Comparison of ENCODE assay signal across 13 mouse cellular contexts in genomic region chr3:145147483-145147882, GRCm38 (mm10). TPM values are rescaled to one million over a fixed set of nuclear protein-coding genes. Genes with fewer than 3 reads are reported as not detected.
DNase-seq lines count a peak whose midpoint lies in the region; ATAC-seq and TF ChIP-seq lines count a peak whose summit lies in the region.
"Had no signal": no experiment of that assay in that cellular context is flagged by ENCODE, and none has a peak within 500 bp of the region (broad histone marks: within the 10 kb centered on the region; RNA-seq: fewer than 3 reads in every experiment).

No protein-coding gene starts in this region.

- H3K9ac ChIP-seq in liver, postnatal 0 days (replicated peaks), result no peak overlapping the region
- no peak overlapping the region for H3K9ac ChIP-seq in liver, embryonic 11.5 days (ENCODE audit: low read depth, low read length)
- no peak overlapping the region for H3K9ac ChIP-seq in MEL (ENCODE audit: control insufficient read depth, low read depth, low read length, poor library complexity, severe bottlenecking)
- no peak overlapping the region for H3K9ac ChIP-seq in midbrain, embryonic 13.5 days (replicated peaks)
- H3K9ac ChIP-seq: embryonic facial prominence, embryonic 12.5 days; liver, embryonic 15.5 days had no signal

- no peak overlapping the region for H3K4me3 ChIP-seq in liver, postnatal 0 days (ENCODE audit: low read depth, low read length)
- no peak overlapping the region for H3K4me3 ChIP-seq in liver, embryonic 11.5 days (ENCODE audit: low read depth, low read length)
- H3K4me3 ChIP-seq in MEL (ENCODE audit: control insufficient read depth in 1 of 2, insufficient read depth in 1 of 2, low read depth in 2 of 2, low read length in 2 of 2), result no peak overlapping the region
- H3K4me3 ChIP-seq in midbrain, embryonic 13.5 days (replicated peaks), result no peak overlapping the region
- H3K4me3 ChIP-seq: embryonic facial prominence, embryonic 12.5 days; liver, embryonic 15.5 days had no signal

- no peak for ATAC-seq in liver, postnatal 0 days
- ATAC-seq in liver, embryonic 11.5 days (replicated peaks; ENCODE audit: low FRiP score), result no peak
- ATAC-seq in midbrain, embryonic 13.5 days, result no peak
- ATAC-seq: forebrain, embryonic 14.5 days had no signal

- no peak overlapping the region for H3K4me2 ChIP-seq in liver, postnatal 0 days (ENCODE audit: low read depth, low read length)
- H3K4me2 ChIP-seq in liver, embryonic 11.5 days, result no peak overlapping the region
- no peak overlapping the region for H3K4me2 ChIP-seq in midbrain, embryonic 13.5 days (replicated peaks)
- H3K4me2 ChIP-seq: embryonic facial prominence, embryonic 12.5 days; liver, embryonic 15.5 days had no signal

- no peaks in the 10 kb centered on the region for H3K79me2 ChIP-seq in MEL (ENCODE audit: control insufficient read depth, insufficient read depth, low read length, poor library complexity)

- intact Hi-C loops in gastrocnemius, postnatal 36 days (cut with DNase I), result loop anchor here (5.0 kb wide), 1 partner anchor 295 kb away; no protein-coding TSS in a partner anchor

- DNase-seq in gastrocnemius, postnatal 10 days, result peak; percentile 8
- no peak for DNase-seq in gastrocnemius, postnatal 36 days
- DNase-seq in liver, postnatal 0 days, result no peak
- DNase-seq in liver, embryonic 11.5 days (ENCODE audit: low spot score), result no peak
- peak; percentile 27 for DNase-seq in MEL (ENCODE audit: low read depth, low spot score)
- peak; percentile 28 for DNase-seq in embryo, embryonic 11 days
- DNase-seq in T-cell, adult 2 months (ENCODE audit: low spot score), result no peak
- DNase-seq: cerebellum, adult 18-20 months had no signal

- 82% methylated on average over 2 of the region's 2 CpGs for WGBS in liver, postnatal 0 days (ENCODE audit: insufficient replicate concordance)
- WGBS in liver, embryonic 11.5 days, result 80% methylated on average over 2 of the region's 2 CpGs
- WGBS in midbrain, embryonic 13.5 days, result 88% methylated on average over 2 of the region's 2 CpGs

- H3K9me3 ChIP-seq in liver, postnatal 0 days (ENCODE audit: low read length), result no peaks in the 10 kb centered on the region
- H3K9me3 ChIP-seq in liver, embryonic 11.5 days (ENCODE audit: control insufficient read depth, low read length), result no peaks in the 10 kb centered on the region
- no peaks in the 10 kb centered on the region for H3K9me3 ChIP-seq in MEL (replicated peaks; ENCODE audit: insufficient read depth, low read length)
- no peaks in the 10 kb centered on the region for H3K9me3 ChIP-seq in midbrain, embryonic 13.5 days
- H3K9me3 ChIP-seq: embryonic facial prominence, embryonic 12.5 days; liver, embryonic 15.5 days had no signal

- TF ChIP-seq RAD21 in MEL (IDR thresholded peaks at IDR 0.05; ENCODE audit: low read depth, low read length), result peak; percentile 19

- H3K36me3 ChIP-seq in liver, postnatal 0 days (replicated peaks; ENCODE audit: insufficient read depth, low read length), result peaks cover 4% of the 10 kb centered on the region
- H3K36me3 ChIP-seq in liver, embryonic 11.5 days (ENCODE audit: control insufficient read depth, insufficient read depth, low read length), result 0 out of 2 replicates have a peak, but pooled peaks cover 4% of the 10 kb centered on the region
- no peaks in the 10 kb centered on the region for H3K36me3 ChIP-seq in MEL (ENCODE audit: control insufficient read depth in 1 of 2, insufficient read depth in 2 of 2, low read length in 2 of 2)
- H3K36me3 ChIP-seq in midbrain, embryonic 13.5 days, result peaks cover 27% of the 10 kb centered on the region

- H3K27me3 ChIP-seq in liver, postnatal 0 days (ENCODE audit: insufficient read depth, low read length), result no peaks in the 10 kb centered on the region
- H3K27me3 ChIP-seq in liver, embryonic 11.5 days (replicated peaks; ENCODE audit: control insufficient read depth, insufficient read depth, low read length), result no peaks in the 10 kb centered on the region
- H3K27me3 ChIP-seq in MEL (ENCODE audit: control insufficient read depth in 1 of 2, insufficient read depth in 2 of 2, low read length in 2 of 2), result no peaks in the 10 kb centered on the region
- no peaks in the 10 kb centered on the region for H3K27me3 ChIP-seq in midbrain, embryonic 13.5 days
- H3K27me3 ChIP-seq: embryonic facial prominence, embryonic 12.5 days; liver, embryonic 15.5 days had no signal

- no peak for TF ChIP-seq EP300 in liver, postnatal 0 days (IDR thresholded peaks at IDR 0.05; ENCODE audit: low read depth)
- TF ChIP-seq EP300 in MEL (IDR thresholded peaks at IDR 0.05; ENCODE audit: low read depth in 1 of 2, low read length in 2 of 2), result no peak

- H3K4me1 ChIP-seq in liver, postnatal 0 days (ENCODE audit: insufficient read depth), result no peaks in the 10 kb centered on the region
- no peaks in the 10 kb centered on the region for H3K4me1 ChIP-seq in liver, embryonic 11.5 days (replicated peaks; ENCODE audit: control insufficient read depth, insufficient read depth, low read length)
- H3K4me1 ChIP-seq in MEL (ENCODE audit: control insufficient read depth in 1 of 2, insufficient read depth in 2 of 2, low read length in 2 of 2), result no peaks in the 10 kb centered on the region
- H3K4me1 ChIP-seq in midbrain, embryonic 13.5 days (replicated peaks), result no peaks in the 10 kb centered on the region
- H3K4me1 ChIP-seq: embryonic facial prominence, embryonic 12.5 days; liver, embryonic 15.5 days had no signal

- no peak overlapping the region for H3K27ac ChIP-seq in liver, postnatal 0 days (ENCODE audit: low read depth)
- H3K27ac ChIP-seq in liver, embryonic 11.5 days (ENCODE audit: low read depth, low read length), result no peak overlapping the region
- no peak overlapping the region for H3K27ac ChIP-seq in MEL (ENCODE audit: control insufficient read depth, low read depth, low read length)
- H3K27ac ChIP-seq in midbrain, embryonic 13.5 days, result no peak overlapping the region
- H3K27ac ChIP-seq: embryonic facial prominence, embryonic 12.5 days; liver, embryonic 15.5 days had no signal

- TF ChIP-seq POLR2A in MEL (IDR thresholded peaks at IDR 0.05; ENCODE audit: control insufficient read depth in 1 of 2, insufficient read depth in 1 of 2, low read depth in 1 of 2, low read length in 2 of 2, poor library complexity in 1 of 2), result no peak

- peak; percentile 40 for TF ChIP-seq CTCF in liver, postnatal 0 days (IDR thresholded peaks at IDR 0.05; ENCODE audit: low read depth)
- TF ChIP-seq CTCF in MEL (IDR thresholded peaks at IDR 0.05 in 2 of 3, conservative IDR thresholded peaks at IDR 0.05 in 1 of 3; ENCODE audit: control insufficient read depth in 1 of 3, insufficient read depth in 1 of 3, low read depth in 2 of 3, low read length in 3 of 3, poor library complexity in 1 of 3, severe bottlenecking in 1 of 3), result peak; percentile 23 to 34 (median 33); a peak in 5 of 6 replicates

TF ChIP-seq in MEL, 35 proteins besides CTCF, POLR2A, EP300 and RAD21:
- TF ChIP-seq ELF1 (IDR thresholded peaks at IDR 0.05; ENCODE audit: low read depth, low read length) (no peak), MXI1 (IDR thresholded peaks at IDR 0.05; ENCODE audit: low read depth, low read length) (no peak), SMC3 (IDR thresholded peaks at IDR 0.05; ENCODE audit: low read depth, low read length) (0 out of 2 replicates have a peak, but pooled peaks have one; percentile 16), ZC3H11A (IDR thresholded peaks at IDR 0.05; ENCODE audit: low read depth, low read length) (no peak), ZNF384 (IDR thresholded peaks at IDR 0.05; ENCODE audit: low read depth, low read length) (no peak)

RNA-seq across cellular contexts. Expression of gene Odf2l, which starts 29.1 kb away (rescaled TPM):
- 10 to 100 TPM in 1 of 2 experiments, 1 to 10 TPM in 1; 5.9 to 15.5 TPM for total RNA-seq in gastrocnemius, postnatal 10 days (2021)
- total RNA-seq in gastrocnemius, postnatal 36 days (2021), result 10 to 100 TPM in 1 of 2 experiments, 1 to 10 TPM in 1; 7.4 to 10.2 TPM
- 5.4 and 5.6 TPM in 2 replicates for polyA plus RNA-seq in liver, postnatal 0 days (2015; fragmentation: Nextera tagmentation; extraction: Ambion mirVana)
- 18.7 and 19.5 TPM in 2 replicates for polyA plus RNA-seq in liver, embryonic 11.5 days (2014; fragmentation: Nextera tagmentation; extraction: Ambion mirVana)
- total RNA-seq in MEL (2012; rRNA removed), result 12.6 and 15.1 TPM in 2 replicates
- polyA plus RNA-seq in MEL (2012; ENCODE audit: insufficient read depth in 1 of 2, insufficient read length in 2 of 2, low read depth in 1 of 2, low replicate concordance in 2 of 2, missing spikeins in 1 of 2), result 10 to 100 TPM in 1 of 2 experiments, not detected in 1; 15.0 TPM
- 19.1 and 21.1 TPM in 2 replicates for polyA plus RNA-seq in midbrain, embryonic 13.5 days (2015; fragmentation: Nextera tagmentation; extraction: Ambion mirVana)

RNA-seq across cellular contexts. Expression of gene Clca2, which starts 48.2 kb away (rescaled TPM):
- total RNA-seq in gastrocnemius, postnatal 10 days (2021), result 1 to 10 TPM in 1 of 2 experiments, under 1 TPM in 1; 0.70 to 1.6 TPM
- under 1 TPM in 1 of 2 experiments, not detected in 1; 0.10 TPM for total RNA-seq in gastrocnemius, postnatal 36 days (2021)
- not detected in 2 replicates for polyA plus RNA-seq in liver, postnatal 0 days (2015; fragmentation: Nextera tagmentation; extraction: Ambion mirVana)
- 0.07 TPM in 1 of 2 replicates, not detected in the other for polyA plus RNA-seq in liver, embryonic 11.5 days (2014; fragmentation: Nextera tagmentation; extraction: Ambion mirVana)
- total RNA-seq in MEL (2012; rRNA removed), result not detected in 2 replicates
- not detected for polyA plus RNA-seq in MEL (2012; ENCODE audit: insufficient read depth in 1 of 2, insufficient read length in 2 of 2, low read depth in 1 of 2, low replicate concordance in 2 of 2, missing spikeins in 1 of 2)
- 0.18 TPM in 1 of 2 replicates, not detected in the other for polyA plus RNA-seq in midbrain, embryonic 13.5 days (2015; fragmentation: Nextera tagmentation; extraction: Ambion mirVana)
- total RNA-seq: left cerebral cortex, postnatal 36 days had no signal
- polyA plus RNA-seq: liver, embryonic 15.5 days had no signal

Comparison
In these comparisons a context has a peak if more than half of its experiments do, and no peak if none do; other contexts are left out.
1. DNase-seq: peak in gastrocnemius, postnatal 10 days (single experiment), MEL (single experiment) and embryo, embryonic 11 days (single experiment); none in gastrocnemius, postnatal 36 days (0 of 2), liver, postnatal 0 days (single experiment), liver, embryonic 11.5 days (single experiment) and T-cell, adult 2 months (single experiment).